Mouse (Mus musculus): ENCODE measurements around the gene Dtymk. TPM values are rescaled to one million over a fixed set of nuclear protein-coding genes. Genes with fewer than 3 reads are reported as not detected.

Gene Dtymk
- polyA plus RNA-seq, 1 experiment from 2014 or later = 147 TPM

Other genes starting within 250 kb of the Dtymk start
- 124 and 153 TPM in 2 replicates for gene Stk25, start 143.3 kb downstream of the Dtymk start, polyA plus RNA-seq (2015; fragmentation: Nextera tagmentation; extraction: Ambion mirVana)
- 38.2 and 51.3 TPM in 2 replicates for gene Bok, start 116.3 kb downstream of the Dtymk start, polyA plus RNA-seq (2015; fragmentation: Nextera tagmentation; extraction: Ambion mirVana)
- 56.1 and 57.6 TPM in 2 replicates for gene Atg4b, start 50.4 kb downstream of the Dtymk start, polyA plus RNA-seq (2015; fragmentation: Nextera tagmentation; extraction: Ambion mirVana)
- gene Thap4, start 47.1 kb downstream of the Dtymk start, polyA plus RNA-seq (2015; fragmentation: Nextera tagmentation; extraction: Ambion mirVana) = 51.0 and 51.4 TPM in 2 replicates
- gene Ing5, start 2.0 kb upstream of the Dtymk start, polyA plus RNA-seq (2015; fragmentation: Nextera tagmentation; extraction: Ambion mirVana) = 10.3 and 11.9 TPM in 2 replicates
- gene D2hgdh, start 23.0 kb upstream of the Dtymk start, polyA plus RNA-seq (2015; fragmentation: Nextera tagmentation; extraction: Ambion mirVana) = 15.4 and 18.5 TPM in 2 replicates
- gene Gal3st2, start 59.4 kb upstream of the Dtymk start, polyA plus RNA-seq (2015; fragmentation: Nextera tagmentation; extraction: Ambion mirVana) = 0.09 and 0.10 TPM in 2 replicates
- gene Gal3st2b, start 116.4 kb upstream of the Dtymk start, polyA plus RNA-seq (2015; fragmentation: Nextera tagmentation; extraction: Ambion mirVana) = not detected in 2 replicates
- 0.01 and 0.04 TPM in 2 replicates for gene Gal3st2c, start 188.6 kb upstream of the Dtymk start, polyA plus RNA-seq (2015; fragmentation: Nextera tagmentation; extraction: Ambion mirVana)
- not detected in 2 replicates for gene Neu4, start 218.5 kb upstream of the Dtymk start, polyA plus RNA-seq (2015; fragmentation: Nextera tagmentation; extraction: Ambion mirVana)

Measured in heart, embryonic 15.5 days (tissue).